20 mouse cellular contexts compared by ENCODE assay signal in the genomic region with DNA sequence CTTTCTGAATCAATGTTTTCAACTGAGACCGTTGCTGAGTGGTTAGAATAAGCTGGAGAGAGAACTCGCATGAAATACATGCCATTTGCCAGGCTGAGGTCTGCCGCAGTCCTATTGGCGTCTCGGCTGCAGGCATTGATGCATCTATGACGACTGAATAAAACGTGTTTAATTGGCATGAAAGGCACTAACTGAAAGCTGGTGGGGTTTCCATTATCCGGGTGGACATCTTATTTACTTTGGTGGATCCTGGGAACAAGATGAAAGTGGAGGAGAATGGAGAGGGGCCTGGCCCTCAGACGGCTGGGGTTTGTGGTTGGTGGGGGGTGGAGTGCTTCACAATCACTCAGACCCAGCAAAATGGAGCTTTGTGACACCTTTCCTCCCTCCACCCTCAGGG.
DNase-seq lines count a peak whose midpoint lies in the region; ATAC-seq lines count a peak whose summit lies in the region.
"Had no signal": no experiment of that assay in that cellular context is flagged by ENCODE, and none has a peak within 500 bp of the region (broad histone marks: within the 10 kb centered on the region; RNA-seq: fewer than 3 reads in every experiment).

No protein-coding gene starts in this region.

- no peaks in the 10 kb centered on the region for H3K36me3 ChIP-seq in midbrain, embryonic 12.5 days
- H3K36me3 ChIP-seq in midbrain, embryonic 16.5 days (ENCODE audit: control insufficient read depth, insufficient read depth, low read length), result no peaks in the 10 kb centered on the region
- no peaks in the 10 kb centered on the region for H3K36me3 ChIP-seq in forebrain, embryonic 15.5 days
- H3K36me3 ChIP-seq in midbrain, embryonic 14.5 days (ENCODE audit: control insufficient read depth, insufficient read depth, low read length), result no peaks in the 10 kb centered on the region
- H3K36me3 ChIP-seq: limb, embryonic 12.5 days; liver, embryonic 12.5 days; neural tube, embryonic 13.5 days; stomach, embryonic 15.5 days had no signal

- DNase-seq in embryo, embryonic 10 days (ENCODE audit: low spot score), result peak; percentile 38
- DNase-seq in embryo, embryonic 10.5 days (ENCODE audit: low spot score), result no peak
- DNase-seq in midbrain, embryonic 14.5 days, result peak; percentile 68
- DNase-seq in adrenal gland, postnatal 10 days, result no peak
- DNase-seq in testis, postnatal 14 days (ENCODE audit: low spot score), result no peak
- DNase-seq: adrenal gland, adult 8-10 months; cerebellum, adult 9-11 months; gastrocnemius, postnatal 10 days; heart, adult 2 months; lung, embryonic 14.5 days; lung, postnatal 36 days; right cerebral cortex, postnatal 25 days had no signal

- WGBS in midbrain, embryonic 12.5 days, result 8% methylated on average over 9 of the region's 9 CpGs
- 12% methylated on average over 9 of the region's 9 CpGs for WGBS in midbrain, embryonic 16.5 days
- 3% methylated on average over 9 of the region's 9 CpGs for WGBS in forebrain, embryonic 15.5 days
- 8% methylated on average over 9 of the region's 9 CpGs for WGBS in midbrain, embryonic 14.5 days

- H3K9ac ChIP-seq in midbrain, embryonic 12.5 days (replicated peaks), result no peak overlapping the region
- no peak overlapping the region for H3K9ac ChIP-seq in midbrain, embryonic 16.5 days (ENCODE audit: low read depth, low read length)
- H3K9ac ChIP-seq in forebrain, embryonic 15.5 days (replicated peaks), result no peak overlapping the region
- H3K9ac ChIP-seq in midbrain, embryonic 14.5 days (replicated peaks; ENCODE audit: low read length), result no peak overlapping the region
- H3K9ac ChIP-seq: limb, embryonic 12.5 days; liver, embryonic 12.5 days; lung, embryonic 14.5 days; neural tube, embryonic 13.5 days; stomach, embryonic 15.5 days had no signal

- H3K27ac ChIP-seq in midbrain, embryonic 12.5 days (replicated peaks), result no peak overlapping the region
- no peak overlapping the region for H3K27ac ChIP-seq in midbrain, embryonic 16.5 days (ENCODE audit: low read length)
- H3K27ac ChIP-seq in forebrain, embryonic 15.5 days (replicated peaks), result no peak overlapping the region
- H3K27ac ChIP-seq in midbrain, embryonic 14.5 days (replicated peaks; ENCODE audit: low read depth, low read length), result no peak overlapping the region
- H3K27ac ChIP-seq: heart, adult 2 months; limb, embryonic 12.5 days; liver, embryonic 12.5 days; neural tube, embryonic 13.5 days; stomach, embryonic 15.5 days had no signal

- ATAC-seq in midbrain, embryonic 12.5 days (ENCODE audit: low FRiP score, low read depth), result peak; percentile 25; the same call in 1 of the 2 replicates
- ATAC-seq in midbrain, embryonic 16.5 days, result no peak
- peak; percentile 57 for ATAC-seq in forebrain, embryonic 15.5 days (replicated peaks)
- ATAC-seq in midbrain, embryonic 14.5 days (ENCODE audit: low FRiP score, low TSS enrichment), result no peak; the same call in 1 of the 2 replicates
- ATAC-seq: intestine, embryonic 16.5 days; liver, embryonic 12.5 days had no signal

- no peaks in the 10 kb centered on the region for H3K9me3 ChIP-seq in midbrain, embryonic 12.5 days
- no peaks in the 10 kb centered on the region for H3K9me3 ChIP-seq in midbrain, embryonic 16.5 days (replicated peaks; ENCODE audit: control insufficient read depth, low read length, poor library complexity, severe bottlenecking)
- no peaks in the 10 kb centered on the region for H3K9me3 ChIP-seq in forebrain, embryonic 15.5 days
- no peaks in the 10 kb centered on the region for H3K9me3 ChIP-seq in midbrain, embryonic 14.5 days (ENCODE audit: control insufficient read depth, low read length)
- H3K9me3 ChIP-seq: limb, embryonic 12.5 days; liver, embryonic 12.5 days; neural tube, embryonic 13.5 days; stomach, embryonic 15.5 days had no signal

- H3K4me2 ChIP-seq in midbrain, embryonic 12.5 days (replicated peaks), result no peak overlapping the region; the same call in 1 of the 2 replicates
- H3K4me2 ChIP-seq in midbrain, embryonic 16.5 days (ENCODE audit: low read length), result no peak overlapping the region
- H3K4me2 ChIP-seq in forebrain, embryonic 15.5 days (replicated peaks), result no peak overlapping the region; the same call in 1 of the 2 replicates
- H3K4me2 ChIP-seq in midbrain, embryonic 14.5 days (ENCODE audit: low read length), result no peak overlapping the region; the same call in 1 of the 2 replicates
- H3K4me2 ChIP-seq: limb, embryonic 12.5 days; liver, embryonic 12.5 days; lung, embryonic 14.5 days; neural tube, embryonic 13.5 days; stomach, embryonic 15.5 days had no signal

- H3K27me3 ChIP-seq in midbrain, embryonic 12.5 days, result peaks cover 60% of the 10 kb centered on the region
- peaks cover 7% of the 10 kb centered on the region; the same call in 1 of the 2 replicates for H3K27me3 ChIP-seq in midbrain, embryonic 16.5 days (ENCODE audit: control insufficient read depth, insufficient read depth, low read depth, low read length)
- H3K27me3 ChIP-seq in forebrain, embryonic 15.5 days, result 0 out of 2 replicates have a peak, but pooled peaks cover 4% of the 10 kb centered on the region
- H3K27me3 ChIP-seq in midbrain, embryonic 14.5 days (ENCODE audit: control insufficient read depth, insufficient read depth, low read length), result peaks cover 13% of the 10 kb centered on the region
- H3K27me3 ChIP-seq: stomach, embryonic 15.5 days had no signal

- H3K4me1 ChIP-seq in midbrain, embryonic 12.5 days, result peaks cover 29% of the 10 kb centered on the region
- peaks cover 16% of the 10 kb centered on the region for H3K4me1 ChIP-seq in midbrain, embryonic 16.5 days (ENCODE audit: control insufficient read depth, insufficient read depth, low read length)
- H3K4me1 ChIP-seq in forebrain, embryonic 15.5 days, result peaks cover 31% of the 10 kb centered on the region
- H3K4me1 ChIP-seq in midbrain, embryonic 14.5 days (ENCODE audit: control insufficient read depth, insufficient read depth, low read length), result peaks cover 19% of the 10 kb centered on the region
- H3K4me1 ChIP-seq: liver, embryonic 12.5 days; stomach, embryonic 15.5 days had no signal

- H3K4me3 ChIP-seq in midbrain, embryonic 12.5 days, result no peak overlapping the region
- no peak overlapping the region for H3K4me3 ChIP-seq in midbrain, embryonic 16.5 days (ENCODE audit: low read depth, low read length)
- H3K4me3 ChIP-seq in forebrain, embryonic 15.5 days, result no peak overlapping the region
- H3K4me3 ChIP-seq in midbrain, embryonic 14.5 days (replicated peaks; ENCODE audit: low read depth, low read length), result no peak overlapping the region
- H3K4me3 ChIP-seq: heart, adult 2 months; limb, embryonic 12.5 days; liver, embryonic 12.5 days; neural tube, embryonic 13.5 days; stomach, embryonic 15.5 days had no signal

Comparison
In these comparisons a context has a peak if more than half of its experiments do, and no peak if none do; other contexts are left out.
1. DNase-seq: peak in embryo, embryonic 10 days (single experiment) and midbrain, embryonic 14.5 days (single experiment); none in embryo, embryonic 10.5 days (single experiment), adrenal gland, postnatal 10 days (single experiment) and testis, postnatal 14 days (single experiment).
2. ATAC-seq: peak in midbrain, embryonic 12.5 days (single experiment) and forebrain, embryonic 15.5 days (single experiment); none in midbrain, embryonic 16.5 days (single experiment) and midbrain, embryonic 14.5 days (single experiment).